Mouse (Mus musculus): Measurements from ENCODE around the gene Tnni3. TPM values are rescaled to one million over a fixed set of nuclear protein-coding genes. Genes with fewer than 3 reads are reported as not detected.

The Tnni3 gene
- polyA plus RNA-seq, 1 experiment from 2014 or later, result 7.4 TPM

DNA sequence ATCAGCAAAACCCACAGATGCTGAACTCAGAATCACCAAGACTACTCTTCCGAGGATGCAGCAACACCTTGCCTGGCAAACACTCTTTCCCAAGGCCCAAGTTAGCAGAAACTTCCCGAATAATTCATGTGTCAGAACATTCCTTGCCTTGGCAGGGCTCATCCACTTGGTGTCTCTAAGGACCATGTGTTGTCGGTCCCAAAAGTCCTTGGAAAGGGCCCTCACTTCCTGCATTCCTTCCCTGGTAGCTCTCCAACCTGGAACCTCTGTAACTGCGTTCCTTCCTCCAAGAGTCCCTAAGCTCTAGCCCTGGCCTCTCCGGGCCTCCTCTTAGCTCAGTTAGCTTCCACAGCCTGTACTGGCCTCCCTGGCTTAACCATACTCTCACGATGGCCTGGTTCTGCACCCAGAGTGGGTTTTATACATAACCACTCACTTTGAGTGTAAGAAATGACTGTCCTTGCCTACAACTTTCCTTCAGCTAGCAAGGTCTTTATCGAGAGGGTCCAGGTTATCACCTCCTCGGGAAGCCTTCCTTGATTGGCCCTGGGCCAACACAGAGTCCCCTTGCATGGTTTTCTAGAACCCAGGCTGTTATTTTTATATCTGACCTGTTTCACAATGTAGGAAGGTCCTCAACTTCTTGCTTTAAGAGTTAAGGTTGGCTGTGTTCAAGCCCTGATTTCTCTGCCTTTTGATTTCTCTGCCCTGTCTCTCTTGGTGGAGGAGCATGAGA, 12.4 kb downstream of the Tnni3 start:
- Histone ChIP-seq H3K4me1 (ENCODE audit: control insufficient read depth, insufficient read depth, low read length) (peaks cover 17% of the 10 kb centered on the region), H3K9me3 (replicated peaks; ENCODE audit: control insufficient read depth, low read length) (no peaks in the 10 kb centered on the region), H3K27me3 (ENCODE audit: control insufficient read depth, insufficient read depth, low read length) (no peaks in the 10 kb centered on the region), H3K27ac (ENCODE audit: low read length) (no peak overlapping the region), H3K9ac (ENCODE audit: low read length) (no peak overlapping the region), H3K4me2 (ENCODE audit: low read depth, low read length) (no peak overlapping the region), H3K36me3 (ENCODE audit: control insufficient read depth, insufficient read depth, low read length) (no peaks in the 10 kb centered on the region), H3K4me3 (replicated peaks; ENCODE audit: low read length) (no peak overlapping the region)
- 62% methylated on average over 8 of the region's 8 CpGs for WGBS
- ATAC-seq (ENCODE audit: insufficient read depth, low FRiP score), result no peak

DNA sequence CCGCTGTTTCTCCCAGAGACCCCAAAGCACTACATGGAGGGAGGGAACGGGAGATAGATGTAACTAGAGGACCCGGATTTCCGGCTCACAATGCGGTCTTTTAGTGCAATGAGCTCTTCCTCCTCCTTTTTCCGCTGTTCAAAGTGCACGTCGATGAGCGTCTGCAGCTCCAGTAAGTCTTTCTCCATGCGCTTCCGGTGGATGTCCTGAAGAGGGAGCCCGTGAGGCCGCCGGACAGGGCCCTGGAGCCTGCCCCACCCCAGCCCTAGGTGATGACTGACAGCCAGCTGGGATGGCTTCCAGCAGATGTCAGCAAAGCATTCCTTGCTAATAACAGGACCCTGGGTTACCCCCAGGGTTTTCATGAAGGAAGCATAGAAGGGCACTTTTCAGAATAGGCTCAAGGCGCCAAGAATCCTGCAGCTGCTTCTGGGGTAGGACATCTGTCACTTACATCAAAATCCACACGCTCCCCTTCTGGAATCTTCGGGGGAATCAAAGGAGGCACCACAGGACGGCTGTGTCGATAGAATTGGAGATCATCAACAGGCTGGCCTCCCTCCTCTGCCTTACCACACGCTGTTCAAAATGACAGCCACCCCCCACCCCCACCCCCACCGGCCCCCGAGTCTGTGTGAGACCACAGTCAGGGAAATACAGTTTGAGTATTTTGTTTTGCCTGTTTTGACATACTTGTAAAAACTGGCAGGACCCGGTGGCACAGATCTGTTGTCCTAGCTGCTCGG, 14.0 kb downstream of the Tnni3 start:
- H3K27ac ChIP-seq (ENCODE audit: low read length), result no peak overlapping the region
- no peaks in the 10 kb centered on the region for H3K27me3 ChIP-seq (ENCODE audit: control insufficient read depth, insufficient read depth, low read length)
- no peak overlapping the region for H3K9ac ChIP-seq (ENCODE audit: low read length)
- peaks cover 15% of the 10 kb centered on the region for H3K4me1 ChIP-seq (ENCODE audit: control insufficient read depth, insufficient read depth, low read length)
- H3K9me3 ChIP-seq (replicated peaks; ENCODE audit: control insufficient read depth, low read length), result no peaks in the 10 kb centered on the region
- peak overlapping the region; percentile 32 for H3K4me2 ChIP-seq (ENCODE audit: low read depth, low read length)
- no peak overlapping the region for H3K4me3 ChIP-seq (replicated peaks; ENCODE audit: low read length)
- H3K36me3 ChIP-seq (ENCODE audit: control insufficient read depth, insufficient read depth, low read length), result no peaks in the 10 kb centered on the region
- 20% methylated on average over 24 of the region's 24 CpGs for WGBS
- ATAC-seq (ENCODE audit: insufficient read depth, low FRiP score), result peak; percentile 63

DNA sequence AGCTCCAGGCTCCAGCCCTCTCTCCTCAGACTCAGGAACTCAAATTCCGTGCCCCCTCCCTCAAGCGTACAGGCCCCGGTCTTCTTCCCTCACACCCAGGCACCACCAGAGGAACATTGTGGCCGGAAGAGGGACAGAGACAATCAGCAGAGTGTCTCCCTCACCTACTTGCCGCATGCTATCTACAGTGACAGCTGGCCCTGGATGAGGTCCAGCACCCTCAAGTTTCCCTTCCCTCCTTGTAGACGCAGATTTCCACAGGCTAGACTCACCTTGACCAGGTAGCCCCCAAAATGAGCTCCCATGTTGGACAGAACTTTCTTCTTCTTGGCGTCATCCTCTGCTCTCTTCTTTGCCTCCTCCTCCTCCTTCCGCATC, 15.3 kb downstream of the Tnni3 start:
- no peak for ATAC-seq (ENCODE audit: insufficient read depth, low FRiP score)
- no peaks in the 10 kb centered on the region for H3K36me3 ChIP-seq (ENCODE audit: control insufficient read depth, insufficient read depth, low read length)
- H3K27me3 ChIP-seq (ENCODE audit: control insufficient read depth, insufficient read depth, low read length), result no peaks in the 10 kb centered on the region
- 82% methylated on average over 8 of the region's 8 CpGs for WGBS
- no peak overlapping the region for H3K4me2 ChIP-seq (ENCODE audit: low read depth, low read length)
- H3K9ac ChIP-seq (ENCODE audit: low read length), result no peak overlapping the region
- H3K27ac ChIP-seq (ENCODE audit: low read length), result no peak overlapping the region
- no peaks in the 10 kb centered on the region for H3K9me3 ChIP-seq (replicated peaks; ENCODE audit: control insufficient read depth, low read length)
- H3K4me1 ChIP-seq (ENCODE audit: control insufficient read depth, insufficient read depth, low read length), result peaks cover 4% of the 10 kb centered on the region
- H3K4me3 ChIP-seq (replicated peaks; ENCODE audit: low read length), result no peak overlapping the region

DNA sequence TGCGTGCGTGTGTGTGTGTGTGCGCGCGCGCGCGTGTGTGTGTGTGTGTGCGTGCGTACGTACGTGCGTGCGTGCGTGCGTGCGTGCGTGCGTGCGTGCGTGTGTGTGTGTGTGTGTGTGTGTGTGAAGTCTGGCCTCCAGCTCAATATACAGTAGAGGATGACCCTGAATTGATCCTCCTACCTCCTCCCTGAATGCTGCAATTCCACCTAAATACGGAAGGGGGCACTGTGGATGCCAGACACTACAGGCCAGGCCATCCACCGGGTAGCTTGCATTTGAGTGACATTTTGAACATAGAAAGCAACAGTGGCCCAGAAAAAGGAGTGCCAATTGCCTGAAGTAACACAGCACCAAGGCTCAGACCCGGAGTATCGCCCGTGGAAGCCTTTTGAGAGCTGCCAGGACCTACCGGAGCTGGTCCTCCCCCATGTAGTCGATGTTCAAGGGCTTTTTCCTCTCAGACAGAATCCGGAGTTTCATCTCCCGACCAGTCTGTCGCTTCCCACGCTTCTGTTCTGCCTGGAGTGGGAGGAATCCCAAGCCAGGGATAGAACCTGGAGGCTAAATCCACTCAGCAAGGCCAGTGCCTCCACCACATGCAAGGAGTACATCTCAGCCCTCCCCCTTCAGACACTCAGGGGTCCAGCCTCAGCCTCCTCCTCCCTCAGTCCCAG, 15.8 kb downstream of the Tnni3 start:
- Histone ChIP-seq H3K4me3 (replicated peaks; ENCODE audit: low read length) (no peak overlapping the region), H3K9ac (ENCODE audit: low read length) (no peak overlapping the region), H3K9me3 (replicated peaks; ENCODE audit: control insufficient read depth, low read length) (no peaks in the 10 kb centered on the region), H3K4me2 (ENCODE audit: low read depth, low read length) (no peak overlapping the region), H3K27ac (ENCODE audit: low read length) (no peak overlapping the region), H3K27me3 (ENCODE audit: control insufficient read depth, insufficient read depth, low read length) (no peaks in the 10 kb centered on the region), H3K4me1 (ENCODE audit: control insufficient read depth, insufficient read depth, low read length) (peaks cover 4% of the 10 kb centered on the region), H3K36me3 (ENCODE audit: control insufficient read depth, insufficient read depth, low read length) (no peaks in the 10 kb centered on the region)
- WGBS, result 72% methylated on average over 30 of the region's 32 CpGs
- ATAC-seq (ENCODE audit: insufficient read depth, low FRiP score), result no peak

DNA sequence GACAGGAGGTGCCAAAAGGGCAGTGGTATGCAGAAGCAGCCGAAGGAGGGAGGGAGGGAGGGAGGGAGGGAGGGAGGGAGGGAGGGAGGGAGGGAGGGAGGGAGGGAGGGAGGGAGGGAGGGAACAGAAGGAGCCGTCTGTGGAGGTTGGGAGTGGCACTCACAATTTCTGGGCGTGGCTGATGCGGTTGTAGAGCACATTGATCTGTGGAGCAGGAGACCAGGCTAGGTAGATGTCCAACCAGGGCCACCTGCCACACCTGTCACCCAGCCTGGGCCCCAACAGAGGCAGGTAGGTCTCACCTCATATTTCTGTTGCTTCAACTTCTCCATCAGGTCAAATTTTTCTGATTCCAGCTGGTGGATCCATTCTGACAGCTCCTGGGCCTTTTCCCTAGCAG, 16.8 kb downstream of the Tnni3 start:
- H3K27me3 ChIP-seq (ENCODE audit: control insufficient read depth, insufficient read depth, low read length), result no peaks in the 10 kb centered on the region
- no peaks in the 10 kb centered on the region for H3K9me3 ChIP-seq (replicated peaks; ENCODE audit: control insufficient read depth, low read length)
- H3K4me3 ChIP-seq (replicated peaks; ENCODE audit: low read length), result no peak overlapping the region
- no peak overlapping the region for H3K27ac ChIP-seq (ENCODE audit: low read length)
- no peak for ATAC-seq (ENCODE audit: insufficient read depth, low FRiP score)
- no peaks in the 10 kb centered on the region for H3K36me3 ChIP-seq (ENCODE audit: control insufficient read depth, insufficient read depth, low read length)
- WGBS, result 47% methylated on average over 4 of the region's 4 CpGs
- no peak overlapping the region for H3K4me2 ChIP-seq (ENCODE audit: low read depth, low read length)
- H3K9ac ChIP-seq (ENCODE audit: low read length), result no peak overlapping the region
- peaks cover 4% of the 10 kb centered on the region for H3K4me1 ChIP-seq (ENCODE audit: control insufficient read depth, insufficient read depth, low read length)

DNA sequence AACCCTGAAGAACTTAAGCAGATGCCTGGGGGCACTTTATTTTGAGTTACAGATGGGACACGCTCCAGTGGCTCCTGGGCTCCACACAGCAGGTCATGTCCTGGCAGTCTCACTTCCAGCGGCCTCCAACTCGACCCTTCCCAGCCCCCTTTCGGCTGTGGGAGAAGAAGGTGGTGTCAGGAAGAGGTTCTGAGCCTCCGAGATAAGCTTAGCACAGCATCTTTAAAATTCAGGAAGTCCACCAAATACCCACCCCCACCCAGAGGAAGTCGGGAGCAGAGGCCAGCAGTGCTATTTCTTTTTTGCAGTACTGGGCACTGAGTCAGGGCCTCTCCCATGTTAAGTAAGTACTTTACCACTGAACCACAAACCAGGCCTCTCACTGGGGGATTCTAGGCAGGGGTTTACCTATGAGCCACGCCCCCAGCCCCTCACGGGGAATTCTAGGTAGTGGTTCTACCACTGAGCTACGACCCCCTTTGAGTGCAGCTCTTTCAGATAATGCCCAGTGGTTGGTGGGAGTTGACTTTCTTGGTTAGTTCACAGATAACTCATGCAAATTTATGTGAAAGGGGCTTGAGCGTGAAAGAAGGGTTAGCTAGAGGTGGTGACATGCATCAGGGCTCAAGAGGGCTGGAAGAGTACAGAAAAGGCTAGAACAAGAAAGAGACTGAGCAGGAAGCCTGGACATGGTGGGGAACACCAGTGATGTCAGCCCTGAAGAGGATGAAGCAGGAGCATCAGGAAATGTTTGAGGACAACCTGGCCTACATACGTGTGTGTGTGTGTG, 19.2 kb downstream of the Tnni3 start:
- no peaks in the 10 kb centered on the region for H3K27me3 ChIP-seq (ENCODE audit: control insufficient read depth, insufficient read depth, low read length)
- no peaks in the 10 kb centered on the region for H3K9me3 ChIP-seq (replicated peaks; ENCODE audit: control insufficient read depth, low read length)
- ATAC-seq (ENCODE audit: insufficient read depth, low FRiP score), result no peak
- H3K9ac ChIP-seq (ENCODE audit: low read length), result no peak overlapping the region
- no peak overlapping the region for H3K4me3 ChIP-seq (replicated peaks; ENCODE audit: low read length)
- H3K27ac ChIP-seq (ENCODE audit: low read length), result peak overlapping the region; percentile 9; the same call in 1 of the 2 replicates
- H3K36me3 ChIP-seq (ENCODE audit: control insufficient read depth, insufficient read depth, low read length), result no peaks in the 10 kb centered on the region
- H3K4me1 ChIP-seq (ENCODE audit: control insufficient read depth, insufficient read depth, low read length), result peaks cover 8% of the 10 kb centered on the region
- WGBS, result 57% methylated on average over 11 of the region's 11 CpGs
- no peak overlapping the region for H3K4me2 ChIP-seq (ENCODE audit: low read depth, low read length)

DNA sequence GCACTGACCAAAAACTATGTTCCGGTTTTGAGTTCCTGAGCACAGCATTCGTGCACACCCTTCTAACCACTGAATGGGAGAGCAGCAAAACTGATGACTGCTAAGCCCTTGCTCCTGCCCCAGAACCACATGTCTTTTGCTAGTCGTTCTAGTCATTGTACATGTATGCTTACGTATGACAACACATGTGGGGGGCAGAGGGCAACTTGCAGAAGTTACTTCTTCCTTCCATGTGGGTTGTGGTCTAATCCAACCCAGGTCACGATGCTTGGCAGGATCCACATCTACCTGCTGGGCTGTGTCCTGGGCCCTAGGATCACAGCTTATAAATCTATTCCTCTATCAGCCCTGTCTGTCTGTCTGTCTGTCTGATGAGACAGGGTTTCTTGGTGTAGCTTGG, 20.2 kb downstream of the Tnni3 start:
- Histone ChIP-seq H3K36me3 (ENCODE audit: control insufficient read depth, insufficient read depth, low read length) (no peaks in the 10 kb centered on the region), H3K27ac (ENCODE audit: low read length) (no peak overlapping the region), H3K9ac (ENCODE audit: low read length) (no peak overlapping the region), H3K9me3 (replicated peaks; ENCODE audit: control insufficient read depth, low read length) (no peaks in the 10 kb centered on the region), H3K27me3 (ENCODE audit: control insufficient read depth, insufficient read depth, low read length) (no peaks in the 10 kb centered on the region), H3K4me1 (ENCODE audit: control insufficient read depth, insufficient read depth, low read length) (peaks cover 17% of the 10 kb centered on the region), H3K4me3 (replicated peaks; ENCODE audit: low read length) (no peak overlapping the region), H3K4me2 (ENCODE audit: low read depth, low read length) (no peak overlapping the region)
- no peak for ATAC-seq (ENCODE audit: insufficient read depth, low FRiP score)
- WGBS, result 82% methylated on average over 5 of the region's 5 CpGs

DNA sequence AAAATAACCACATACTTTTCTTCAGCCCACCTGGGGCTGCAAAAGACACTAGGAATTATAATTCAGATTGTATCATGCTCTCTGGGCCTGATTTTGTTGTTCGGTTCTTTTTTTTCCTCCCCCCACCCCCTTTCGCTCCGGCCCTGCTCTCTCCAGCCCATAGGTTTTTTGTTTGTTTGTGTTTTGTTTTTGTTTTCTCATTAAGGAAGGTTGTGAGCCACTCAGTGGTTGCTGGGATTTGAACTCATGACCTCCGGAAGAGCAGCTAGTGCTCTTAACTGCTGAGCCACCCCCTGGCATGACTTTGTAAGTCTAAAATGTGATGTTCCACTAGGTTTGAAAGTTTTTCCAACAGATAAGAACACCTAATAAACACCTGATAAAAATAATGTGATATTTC, 20.9 kb downstream of the Tnni3 start:
- Histone ChIP-seq H3K9ac (ENCODE audit: low read length) (no peak overlapping the region), H3K27ac (ENCODE audit: low read length) (peak overlapping the region; percentile 18; the same call in 1 of the 2 replicates), H3K36me3 (ENCODE audit: control insufficient read depth, insufficient read depth, low read length) (no peaks in the 10 kb centered on the region), H3K4me2 (ENCODE audit: low read depth, low read length) (no peak overlapping the region), H3K9me3 (replicated peaks; ENCODE audit: control insufficient read depth, low read length) (no peaks in the 10 kb centered on the region), H3K4me3 (replicated peaks; ENCODE audit: low read length) (no peak overlapping the region), H3K4me1 (ENCODE audit: control insufficient read depth, insufficient read depth, low read length) (peaks cover 24% of the 10 kb centered on the region), H3K27me3 (ENCODE audit: control insufficient read depth, insufficient read depth, low read length) (no peaks in the 10 kb centered on the region)
- 85% methylated on average over 4 of the region's 4 CpGs for WGBS
- no peak for ATAC-seq (ENCODE audit: insufficient read depth, low FRiP score)
